Mouse (Mus musculus) liver, adult 2 months (tissue): ENCODE measurements at regions not wholly inside any gene's neighbourhood (a gene's known extent, or its start where the extent isn't known, plus 50 kb on each side); places are given as distances from the start of the nearest gene placed in this dataset.

Source experiments
- DNase-seq: peaks from one replicate; pipeline ENCODE4 v3.0.0-alpha.2; 2011; ENCODE audit warnings: low read depth, low spot score; ENCODE audit errors: extremely low read depth
- H3K27ac ChIP-seq: fragments of 200-500 bp; replicated peaks from 2 replicates; pipeline ENCODE4 v1.5.1; 2012; ENCODE audit warnings: low read depth, mild to moderate bottlenecking, control low read depth, inconsistent platforms, low read length; ENCODE audit not compliant: insufficient read depth
- H3K27me3 ChIP-seq: fragments of 200-500 bp; 2 replicates; pipeline ENCODE4 v1.6.1; 2012; ENCODE audit warnings: mild to moderate bottlenecking, moderate library complexity, low read length, inconsistent platforms; ENCODE audit not compliant: control insufficient read depth, insufficient read depth
- H3K36me3 ChIP-seq: fragments of 200-500 bp; 2 replicates; pipeline ENCODE4 v1.6.1; 2012; ENCODE audit warnings: low read length, inconsistent platforms; ENCODE audit not compliant: control insufficient read depth, insufficient read depth
- H3K4me1 ChIP-seq: fragments of 200-500 bp; 2 replicates; pipeline ENCODE4 v1.6.1; 2011; ENCODE audit warnings: low read length; ENCODE audit not compliant: control insufficient read depth, insufficient read depth
- H3K4me3 ChIP-seq: fragments of 200-500 bp; 2 replicates; pipeline ENCODE4 v1.5.1; 2011; ENCODE audit warnings: low read depth, mild to moderate bottlenecking, control low read depth, low read length, moderate library complexity; ENCODE audit not compliant: insufficient read depth
- H3K79me2 ChIP-seq: fragments of 200-500 bp; 2 replicates; pipeline ENCODE4 v1.6.1; 2012; ENCODE audit warnings: inconsistent platforms, mild to moderate bottlenecking, low read length, moderate library complexity; ENCODE audit not compliant: control insufficient read depth, insufficient read depth
- H3K9ac ChIP-seq: fragments of 200-500 bp; 2 replicates; pipeline ENCODE4 v1.6.1; 2012; ENCODE audit warnings: low read depth, mild to moderate bottlenecking, control low read depth, inconsistent platforms, low read length
- CTCF ChIP-seq: fragments of 200-500 bp; IDR thresholded peaks from 2 replicates; pipeline ENCODE4 v1.5.1; 2011; ENCODE audit warnings: low read depth, low read length, control low read depth
- POLR2A ChIP-seq: fragments of 200-500 bp; IDR thresholded peaks from 2 replicates; pipeline ENCODE4 v1.6.1; 2011; ENCODE audit warnings: low read length, control low read depth; ENCODE audit not compliant: insufficient read depth; ENCODE audit errors: extremely low read depth
- WGBS: fragments of 180-500 bp; shearing (Covaris S2); methylation state at CpG from one replicate; pipeline ENCODE4 v1.1.7; 2018; 5-methylcytosine and 5-hydroxymethylcytosine counted together

DNA sequence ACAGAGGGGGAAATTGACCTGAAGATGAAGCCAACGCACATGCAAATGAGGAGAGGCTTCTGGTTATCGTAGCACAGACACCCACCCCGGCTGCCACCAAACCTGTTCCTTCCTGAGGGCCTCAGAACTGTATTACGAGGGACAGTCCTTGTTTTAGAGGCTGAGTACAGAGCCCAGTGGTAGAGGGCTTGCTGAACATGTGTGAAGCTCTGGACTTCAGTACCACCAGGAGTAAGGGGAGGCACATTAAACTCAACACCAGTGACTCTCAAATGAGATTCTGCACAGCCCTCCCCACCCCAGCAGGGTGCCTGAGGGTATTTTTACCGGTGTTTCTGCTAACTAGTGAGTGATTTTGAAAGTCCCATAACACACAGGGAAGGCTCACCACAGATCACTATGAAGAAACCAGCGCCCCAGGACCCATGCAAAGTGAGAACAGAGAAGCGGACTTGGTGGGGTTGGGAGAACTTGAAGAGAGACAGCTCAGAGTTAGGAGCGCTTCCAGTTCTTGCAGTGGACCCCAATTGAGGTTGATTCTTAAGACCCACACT is 116.9 kb downstream of the 2410131K14Rik start:
- Histone ChIP-seq H3K79me2 (no peaks in the 10 kb centered on the region), H3K36me3 (no peaks in the 10 kb centered on the region), H3K27ac (no peak overlapping the region), H3K27me3 (no peaks in the 10 kb centered on the region), H3K4me1 (no peaks in the 10 kb centered on the region), H3K4me3 (no peak overlapping the region), H3K9ac (no peak overlapping the region)
- 79% methylated on average over 8 of the region's 8 CpGs for WGBS
- no peak for DNase-seq
- TF ChIP-seq POLR2A, result no peak
- TF ChIP-seq CTCF, result no peak

GRCm38 (mm10) chr5:118362738-118363137 is 117.7 kb downstream of the 2410131K14Rik start:
- Histone ChIP-seq H3K36me3 (no peaks in the 10 kb centered on the region), H3K27ac (no peak overlapping the region), H3K4me3 (no peak overlapping the region), H3K4me1 (no peaks in the 10 kb centered on the region), H3K79me2 (no peaks in the 10 kb centered on the region), H3K9ac (no peak overlapping the region), H3K27me3 (no peaks in the 10 kb centered on the region)
- DNase-seq, result no peak
- no peak for TF ChIP-seq POLR2A
- no peak for TF ChIP-seq CTCF
- 56% methylated on average over 4 of the region's 4 CpGs for WGBS

DNA sequence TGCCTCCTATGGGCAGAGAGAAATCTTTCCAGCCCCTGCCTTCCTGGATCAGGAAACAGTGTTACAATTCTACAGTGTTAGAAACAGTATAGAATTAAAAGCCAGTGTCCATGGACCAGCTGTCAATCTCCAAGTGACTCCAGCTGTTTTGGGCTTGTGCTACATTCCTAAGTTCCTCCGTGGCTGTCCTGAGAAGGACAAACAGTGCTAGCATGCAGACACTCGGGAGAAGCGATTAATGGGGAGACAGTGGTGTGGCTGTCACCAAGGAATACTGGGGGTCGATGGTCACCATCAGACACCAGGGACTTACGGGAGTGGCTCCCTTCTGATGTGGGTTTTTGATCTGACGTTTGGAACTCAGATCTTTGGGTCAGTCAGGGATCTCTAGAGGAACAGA is 118.1 kb downstream of the 2410131K14Rik start:
- no peak overlapping the region for H3K4me3 ChIP-seq
- TF ChIP-seq POLR2A, result no peak
- no peak for TF ChIP-seq CTCF
- 62% methylated on average over 6 of the region's 6 CpGs for WGBS
- H3K79me2 ChIP-seq, result no peaks in the 10 kb centered on the region
- no peak for DNase-seq
- no peaks in the 10 kb centered on the region for H3K27me3 ChIP-seq
- H3K9ac ChIP-seq, result no peak overlapping the region
- H3K27ac ChIP-seq, result no peak overlapping the region
- H3K36me3 ChIP-seq, result no peaks in the 10 kb centered on the region
- no peaks in the 10 kb centered on the region for H3K4me1 ChIP-seq

DNA sequence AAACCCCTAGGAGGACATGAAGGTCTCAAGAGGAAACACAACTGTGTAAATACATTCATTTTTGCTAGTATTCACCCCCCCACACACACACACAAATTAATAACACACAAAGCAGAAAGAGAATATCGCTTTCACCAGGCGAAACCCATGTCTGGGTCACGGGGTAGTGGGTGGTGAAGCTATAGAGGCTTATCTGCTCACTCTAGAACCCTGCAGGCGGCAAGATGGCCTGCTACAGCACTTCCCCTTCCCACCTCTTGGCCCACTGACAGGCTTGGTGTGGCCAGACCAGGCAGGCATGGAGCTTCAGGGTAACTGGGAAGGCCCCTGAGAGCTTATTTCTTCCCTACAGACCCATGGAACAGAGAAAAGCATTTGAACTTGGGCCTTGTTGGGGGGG is 119.6 kb downstream of the 2410131K14Rik start:
- 94% methylated on average over 4 of the region's 4 CpGs for WGBS
- Histone ChIP-seq H3K27ac (no peak overlapping the region), H3K79me2 (no peaks in the 10 kb centered on the region), H3K4me1 (no peaks in the 10 kb centered on the region), H3K36me3 (no peaks in the 10 kb centered on the region), H3K9ac (no peak overlapping the region), H3K4me3 (no peak overlapping the region), H3K27me3 (no peaks in the 10 kb centered on the region)
- no peak for DNase-seq
- no peak for TF ChIP-seq POLR2A
- no peak for TF ChIP-seq CTCF

- TF ChIP-seq CTCF (no peak), POLR2A (no peak)
- Histone ChIP-seq H3K4me1 (no peaks in the 10 kb centered on the region), H3K79me2 (no peaks in the 10 kb centered on the region), H3K27me3 (no peaks in the 10 kb centered on the region), H3K36me3 (no peaks in the 10 kb centered on the region), H3K27ac (no peak overlapping the region), H3K4me3 (no peak overlapping the region), H3K9ac (no peak overlapping the region)
- no peak for DNase-seq
- WGBS, result 87% methylated on average over 7 of the region's 7 CpGs
These were observed 120.2 kb downstream of the 2410131K14Rik start for GRCm38 (mm10) chr5:118365196-118365595.

- Histone ChIP-seq H3K4me1 (no peaks in the 10 kb centered on the region), H3K27ac (no peak overlapping the region), H3K9ac (no peak overlapping the region), H3K36me3 (no peaks in the 10 kb centered on the region), H3K27me3 (no peaks in the 10 kb centered on the region), H3K79me2 (no peaks in the 10 kb centered on the region), H3K4me3 (no peak overlapping the region)
- 55% methylated on average over 5 of the region's 5 CpGs for WGBS
- no peak for DNase-seq
- TF ChIP-seq CTCF (no peak), POLR2A (no peak)
These were observed 120.6 kb downstream of the 2410131K14Rik start for GRCm38 (mm10) chr5:118365651-118366050.
